Mouse (Mus musculus) erythroblast, embryonic 14.5 days (primary cell): ENCODE measurements around the gene Sohlh2. TPM values are rescaled to one million over a fixed set of nuclear protein-coding genes. Genes with fewer than 3 reads are reported as not detected.

Experiments
- H3K27me3 ChIP-seq: 2 replicates; pipeline ENCODE4 v1.6.1; 2012; ENCODE audit warnings: inconsistent platforms; ENCODE audit not compliant: control insufficient read depth
- H3K36me3 ChIP-seq: 2 replicates; pipeline ENCODE4 v1.6.1; 2012; ENCODE audit warnings: mild to moderate bottlenecking, inconsistent platforms; ENCODE audit not compliant: control insufficient read depth
- H3K4me1 ChIP-seq: 2 replicates; pipeline ENCODE4 v1.6.1; 2012; ENCODE audit warnings: inconsistent platforms; ENCODE audit not compliant: control insufficient read depth
- H3K4me3 ChIP-seq: replicated peaks from 2 replicates; pipeline ENCODE3; 2012; ENCODE audit warnings: moderate library complexity, mild to moderate bottlenecking, inconsistent platforms
- H3K9me3 ChIP-seq: 2 replicates; pipeline ENCODE4 v1.6.1; 2012; ENCODE audit warnings: low read length, inconsistent platforms, mixed read lengths; ENCODE audit not compliant: control insufficient read depth
- GATA1 ChIP-seq: IDR thresholded peaks from 2 replicates; pipeline ENCODE4 v1.6.1; 2012; ENCODE audit warnings: low read length, inconsistent platforms, mixed read lengths
- TAL1 ChIP-seq: IDR thresholded peaks from 3 replicates; pipeline ENCODE4 v1.6.1; 2012; ENCODE audit warnings: low read length, inconsistent platforms, mixed read lengths
- polyA plus RNA-seq: library from polyadenylated mRNA; stranded (reverse); fragments of >175 nt; gene quantifications from 2 replicates; pipeline ENCODE4 v1.2.3, GENCODE M21; 2012

The Sohlh2 gene
- polyA plus RNA-seq, 1 experiment, result not detected

DNA sequence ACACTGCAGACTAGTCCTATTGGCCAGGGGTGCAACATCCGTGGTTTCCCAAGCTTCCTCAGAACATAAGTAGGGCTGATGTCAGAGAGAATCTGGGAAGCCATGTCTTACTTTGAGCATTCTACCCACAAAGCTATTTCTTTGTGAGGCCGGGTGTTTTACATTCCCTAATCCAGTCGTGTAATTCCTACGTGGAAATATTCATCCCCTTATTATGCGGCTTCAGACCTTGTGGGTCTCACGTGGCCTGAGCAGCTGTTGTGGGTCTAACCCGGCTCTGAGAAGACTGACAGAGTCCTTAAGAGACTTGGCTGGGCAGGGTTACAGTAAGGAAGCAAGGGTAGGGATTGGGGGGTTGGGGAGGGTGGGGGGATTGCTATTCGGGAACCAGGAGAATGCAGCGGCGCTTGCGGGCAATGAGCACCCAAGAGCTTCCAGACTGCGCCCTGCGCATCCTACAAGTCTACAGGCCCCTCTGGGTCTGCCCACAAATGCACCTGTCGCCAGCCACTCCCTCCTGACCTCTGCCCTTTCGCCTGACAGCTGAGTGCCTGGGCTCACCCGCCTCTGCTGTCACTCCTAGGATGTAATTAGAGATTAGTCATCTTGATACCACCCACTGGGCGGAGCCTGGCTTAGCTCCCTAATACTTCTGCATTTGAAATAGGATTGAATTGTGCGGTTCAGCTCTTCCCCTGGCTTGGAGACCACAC is 44.8 kb downstream of the Sohlh2 start:
- no peaks in the 10 kb centered on the region for H3K27me3 ChIP-seq
- H3K4me3 ChIP-seq, result no peak overlapping the region
- H3K36me3 ChIP-seq, result no peaks in the 10 kb centered on the region
- H3K9me3 ChIP-seq, result peaks cover 9% of the 10 kb centered on the region
- TF ChIP-seq TAL1 (no peak), GATA1 (no peak)
- no peaks in the 10 kb centered on the region for H3K4me1 ChIP-seq

DNA sequence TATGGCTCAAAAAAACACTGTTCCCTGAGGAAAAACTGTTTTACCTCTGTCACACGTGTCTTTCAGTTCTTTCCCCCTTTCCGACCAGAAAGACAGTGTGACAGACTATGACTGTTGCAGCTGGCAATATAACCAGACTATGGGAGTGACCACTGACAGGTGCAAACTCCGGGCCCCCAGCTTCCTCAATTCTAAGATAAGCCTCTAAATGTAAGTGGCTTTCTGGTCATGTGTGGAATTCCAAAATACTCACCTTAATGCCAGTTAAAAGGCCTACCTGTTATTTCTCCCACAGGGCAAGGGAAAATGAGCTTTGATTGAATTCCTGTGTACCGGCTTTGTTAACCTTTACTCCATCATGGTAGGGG is 45.4 kb downstream of the Sohlh2 start:
- TF ChIP-seq GATA1, result no peak
- no peak for TF ChIP-seq TAL1
- Histone ChIP-seq H3K27me3 (no peaks in the 10 kb centered on the region), H3K36me3 (no peaks in the 10 kb centered on the region), H3K9me3 (peaks cover 7% of the 10 kb centered on the region), H3K4me3 (no peak overlapping the region), H3K4me1 (no peaks in the 10 kb centered on the region)

DNA sequence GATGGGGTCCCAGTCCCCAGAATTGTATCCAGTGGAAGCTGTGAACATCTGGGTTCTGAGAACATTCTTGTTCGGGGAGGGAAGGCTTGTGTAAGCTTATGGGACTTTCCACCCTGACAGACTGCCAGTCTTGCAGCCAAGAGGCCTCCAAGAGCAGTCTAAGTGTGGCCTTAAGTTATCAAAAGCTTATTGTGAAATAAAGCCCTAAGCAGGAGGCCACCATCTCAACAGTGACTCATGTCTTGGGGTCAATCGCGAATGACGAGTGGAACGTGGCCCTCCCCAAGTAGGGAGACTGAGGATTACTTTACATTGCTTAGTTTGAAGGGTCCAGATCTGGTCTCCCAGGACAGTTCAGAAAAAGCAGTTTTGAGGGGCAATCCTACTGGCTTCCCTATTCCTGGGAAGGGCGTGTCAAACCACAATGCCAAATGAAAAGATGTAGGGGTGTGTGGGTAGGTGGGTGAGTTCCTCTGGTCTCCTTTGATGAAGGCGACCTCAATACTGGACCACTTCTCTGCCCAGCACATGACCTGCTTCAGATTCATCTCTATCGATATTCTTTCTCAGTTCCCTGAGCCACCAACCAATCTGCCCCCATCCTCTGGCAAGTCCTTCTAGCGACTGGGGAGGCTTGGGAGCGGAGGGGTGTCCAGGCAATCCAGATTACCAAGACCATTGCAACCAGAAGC is 60.0 kb downstream of the Sohlh2 start, which contains the start of gene Dclk1:
Gene Dclk1 (plus strand): TSS at position 635 of the 692 bp plus-strand sequence.
- Histone ChIP-seq H3K4me1 (no peaks in the 10 kb centered on the region), H3K27me3 (peaks cover 18% of the 10 kb centered on the region), H3K36me3 (no peaks in the 10 kb centered on the region), H3K4me3 (no peak within 1 kb of the TSS), H3K9me3 (peaks cover under 1% of the 10 kb centered on the region; the same call in 1 of the 2 replicates)
- TF ChIP-seq TAL1 (no peak), GATA1 (no peak)

DNA sequence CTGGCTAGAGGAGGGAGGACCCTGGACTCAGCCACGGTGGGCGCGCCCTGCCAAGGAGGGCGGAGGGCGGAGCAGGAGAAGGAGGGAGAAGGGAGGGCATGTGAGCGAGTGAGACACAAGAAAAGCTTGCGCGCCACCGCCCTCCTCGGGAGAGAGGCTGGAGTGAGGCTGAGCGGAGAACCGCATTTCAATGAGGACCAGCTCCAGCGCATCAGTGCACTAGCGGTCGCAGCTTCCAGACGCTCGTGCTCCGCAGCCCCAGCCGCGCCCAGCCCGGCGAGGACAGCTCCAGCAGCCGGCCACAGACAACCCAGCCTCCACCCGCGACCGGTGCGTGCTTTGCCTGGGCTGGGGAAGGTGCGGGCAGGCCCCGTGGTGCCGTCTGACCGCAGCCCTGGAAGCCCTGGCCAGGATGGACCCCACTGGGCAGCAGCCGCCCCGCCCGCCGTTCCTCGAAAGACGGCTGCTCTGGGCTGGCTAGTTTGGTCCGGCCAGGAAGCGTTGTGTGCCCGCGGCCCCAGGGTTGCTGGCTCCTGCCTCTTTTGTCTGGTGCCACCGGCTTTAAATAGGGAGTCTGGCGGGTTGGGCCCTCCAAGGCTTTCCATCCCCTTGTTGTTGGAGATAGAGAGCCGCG is 60.7 kb downstream of the Sohlh2 start:
- TF ChIP-seq GATA1 (no peak), TAL1 (no peak)
- no peak overlapping the region for H3K4me3 ChIP-seq
- H3K9me3 ChIP-seq, result peaks cover 4% of the 10 kb centered on the region; the same call in 1 of the 2 replicates

DNA sequence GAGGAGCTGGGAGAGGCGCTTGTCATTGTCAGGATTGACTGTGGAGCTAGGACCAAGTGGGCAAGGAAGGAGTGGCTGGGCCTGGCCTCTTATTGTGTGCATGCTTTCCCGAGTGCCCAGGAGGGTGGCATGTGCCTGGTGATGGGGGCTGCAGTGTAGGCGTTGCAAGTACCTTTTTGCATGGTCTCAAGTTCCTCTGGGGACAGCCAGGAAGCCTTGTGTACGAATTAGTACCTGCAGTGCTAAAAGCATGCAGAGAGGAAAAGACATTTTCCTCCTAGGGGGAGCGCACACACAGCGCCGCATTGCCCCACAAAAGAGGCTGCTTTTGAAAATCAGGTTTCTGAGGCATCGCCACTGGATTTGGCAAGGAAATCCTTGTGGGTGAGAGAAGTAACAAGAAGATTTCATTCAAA is 61.2 kb downstream of the Sohlh2 start:
- H3K4me3 ChIP-seq, result no peak overlapping the region
- no peaks in the 10 kb centered on the region for H3K36me3 ChIP-seq
- peaks cover 4% of the 10 kb centered on the region; the same call in 1 of the 2 replicates for H3K9me3 ChIP-seq
- peaks cover 18% of the 10 kb centered on the region for H3K27me3 ChIP-seq
- TF ChIP-seq GATA1 (no peak), TAL1 (no peak)
- H3K4me1 ChIP-seq, result no peaks in the 10 kb centered on the region

More for the DNA sequence above, 60.7 kb downstream of the Sohlh2 start:
- H3K4me1 ChIP-seq, result no peaks in the 10 kb centered on the region
- H3K36me3 ChIP-seq, result no peaks in the 10 kb centered on the region
- H3K27me3 ChIP-seq, result peaks cover 18% of the 10 kb centered on the region

DNA sequence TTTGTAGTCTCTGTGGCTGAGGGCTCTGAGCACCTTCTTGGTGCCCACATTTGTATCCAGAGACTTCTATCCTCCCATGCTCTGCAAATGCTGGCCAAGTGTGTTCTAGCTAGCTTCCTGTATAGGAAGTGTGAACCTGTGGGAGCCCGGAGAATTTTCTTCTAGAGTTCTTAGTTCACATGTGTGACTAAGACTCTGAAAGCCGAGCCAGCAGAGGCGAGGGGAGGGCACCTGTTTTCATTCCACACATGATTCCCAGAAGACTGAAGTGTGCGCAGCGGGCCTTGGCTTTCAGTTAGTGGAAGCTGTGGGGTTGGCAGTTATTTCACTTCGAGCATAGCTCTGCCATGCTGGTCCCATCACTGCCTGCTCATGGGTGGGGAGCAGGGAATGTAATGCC is 62.3 kb downstream of the Sohlh2 start:
- H3K27me3 ChIP-seq, result peaks cover 18% of the 10 kb centered on the region
- no peaks in the 10 kb centered on the region for H3K4me1 ChIP-seq
- no peaks in the 10 kb centered on the region for H3K36me3 ChIP-seq
- TF ChIP-seq GATA1, result no peak
- no peak for TF ChIP-seq TAL1
- peaks cover 7% of the 10 kb centered on the region; the same call in 1 of the 2 replicates for H3K9me3 ChIP-seq
- no peak overlapping the region for H3K4me3 ChIP-seq

DNA sequence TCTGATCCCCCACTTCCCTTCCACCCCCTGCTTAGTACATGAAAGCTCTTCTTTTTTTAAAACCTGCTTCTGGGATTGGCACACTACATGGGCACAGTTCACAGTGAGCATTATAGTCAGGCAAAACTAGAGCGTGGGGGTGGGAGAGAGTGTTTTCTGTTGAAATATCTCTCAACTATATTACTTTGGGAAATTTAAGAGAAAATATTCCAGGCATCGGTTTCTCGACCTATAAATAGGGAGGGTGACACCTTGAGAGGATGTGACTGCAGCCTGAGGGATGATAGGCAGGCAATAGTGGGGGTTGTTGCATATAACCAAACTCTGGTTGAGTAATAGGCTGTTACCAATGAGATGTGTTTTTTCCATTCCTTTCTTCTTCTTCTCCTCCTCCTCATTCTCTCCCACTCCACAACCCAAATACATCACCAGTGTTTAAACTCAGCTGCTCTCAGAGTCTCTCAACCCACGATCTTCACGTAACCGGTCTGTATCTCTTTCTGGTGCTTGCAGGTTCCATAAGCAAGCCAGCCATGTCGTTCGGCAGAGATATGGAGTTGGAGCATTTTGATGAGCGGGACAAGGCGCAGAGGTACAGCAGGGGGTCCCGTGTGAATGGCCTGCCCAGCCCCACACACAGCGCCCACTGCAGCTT is 64.9 kb downstream of the Sohlh2 start:
- H3K9me3 ChIP-seq, result peaks cover 7% of the 10 kb centered on the region; the same call in 1 of the 2 replicates
- H3K36me3 ChIP-seq, result no peaks in the 10 kb centered on the region
- peaks cover 16% of the 10 kb centered on the region for H3K27me3 ChIP-seq
- H3K4me3 ChIP-seq, result no peak overlapping the region
- no peaks in the 10 kb centered on the region for H3K4me1 ChIP-seq
- TF ChIP-seq TAL1 (no peak), GATA1 (no peak)

DNA sequence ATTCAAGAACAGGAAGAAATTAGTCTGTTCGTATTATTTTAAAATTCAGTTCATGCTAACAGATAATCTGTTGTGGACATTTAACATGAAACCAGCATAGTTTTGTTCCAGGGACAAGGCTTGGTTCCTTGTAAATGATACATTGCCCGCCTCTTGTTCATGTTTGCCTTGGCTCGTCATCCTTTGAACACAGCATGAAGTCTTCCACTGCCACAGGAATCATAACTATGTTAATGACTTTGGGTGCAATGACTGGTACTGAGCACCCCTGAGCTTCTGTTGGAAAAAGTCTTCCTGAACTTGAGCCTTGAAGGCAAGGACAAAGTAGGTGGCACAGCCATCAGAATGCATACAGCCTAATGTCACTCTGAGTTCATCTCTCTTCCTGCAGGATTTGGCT is 66.2 kb downstream of the Sohlh2 start:
- no peaks in the 10 kb centered on the region for H3K36me3 ChIP-seq
- H3K4me3 ChIP-seq, result no peak overlapping the region
- peaks cover 3% of the 10 kb centered on the region for H3K27me3 ChIP-seq
- no peak for TF ChIP-seq GATA1
- TF ChIP-seq TAL1, result no peak
- peaks cover 9% of the 10 kb centered on the region; the same call in 1 of the 2 replicates for H3K9me3 ChIP-seq
- H3K4me1 ChIP-seq, result no peaks in the 10 kb centered on the region

DNA sequence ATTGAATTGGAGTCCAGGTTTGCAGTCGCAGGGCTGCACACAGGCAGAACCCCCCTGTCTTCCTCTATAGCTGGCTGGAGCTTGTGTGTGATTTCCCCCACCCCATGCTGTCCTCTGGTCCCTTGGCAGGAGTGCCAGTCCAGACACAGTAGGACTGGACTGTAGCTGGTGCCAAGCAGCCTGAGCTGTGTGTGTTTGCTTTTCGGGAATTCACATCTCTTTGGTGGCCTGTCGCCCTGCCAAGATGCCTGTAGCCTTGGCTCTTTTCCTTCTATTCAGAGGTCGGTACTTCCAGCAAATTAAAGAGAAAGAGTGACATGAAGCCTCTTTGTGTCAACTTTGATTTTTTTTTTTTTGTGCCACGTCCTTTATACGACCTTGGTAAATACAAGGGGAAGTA is 66.7 kb downstream of the Sohlh2 start:
- no peaks in the 10 kb centered on the region for H3K36me3 ChIP-seq
- no peak overlapping the region for H3K4me3 ChIP-seq
- TF ChIP-seq GATA1 (no peak), TAL1 (no peak)
- no peaks in the 10 kb centered on the region for H3K4me1 ChIP-seq
- no peaks in the 10 kb centered on the region; the same call in 1 of the 2 replicates for H3K27me3 ChIP-seq
- H3K9me3 ChIP-seq, result peaks cover 9% of the 10 kb centered on the region; the same call in 1 of the 2 replicates
